Mouse (Mus musculus): ENCODE measurements around the gene Acly. TPM values are rescaled to one million over a fixed set of nuclear protein-coding genes. Genes with fewer than 3 reads are reported as not detected.

Gene Acly
- polyA plus RNA-seq, 1 experiment from 2014 or later = 153 TPM

- Histone ChIP-seq H3K9ac (peak overlapping the region; percentile 7; the same call in 1 of the 2 replicates), H3K27me3 (no peaks in the 10 kb centered on the region), H3K36me3 (peaks cover 32% of the 10 kb centered on the region), H3K4me2 (peak overlapping the region; percentile 84), H3K27ac (peak overlapping the region; percentile 84), H3K4me1 (peaks cover 38% of the 10 kb centered on the region), H3K4me3 (peak overlapping the region; percentile 75), H3K9me3 (no peaks in the 10 kb centered on the region)
- WGBS = 38% methylated on average over 11 of the region's 11 CpGs
- no peak for ATAC-seq (ENCODE audit: borderline replicate concordance, extremely low read depth, low FRiP score, low TSS enrichment)
These were observed 2.7 kb downstream of the Acly start for GRCm38 (mm10) chr11:100524987-100525630.

DNA sequence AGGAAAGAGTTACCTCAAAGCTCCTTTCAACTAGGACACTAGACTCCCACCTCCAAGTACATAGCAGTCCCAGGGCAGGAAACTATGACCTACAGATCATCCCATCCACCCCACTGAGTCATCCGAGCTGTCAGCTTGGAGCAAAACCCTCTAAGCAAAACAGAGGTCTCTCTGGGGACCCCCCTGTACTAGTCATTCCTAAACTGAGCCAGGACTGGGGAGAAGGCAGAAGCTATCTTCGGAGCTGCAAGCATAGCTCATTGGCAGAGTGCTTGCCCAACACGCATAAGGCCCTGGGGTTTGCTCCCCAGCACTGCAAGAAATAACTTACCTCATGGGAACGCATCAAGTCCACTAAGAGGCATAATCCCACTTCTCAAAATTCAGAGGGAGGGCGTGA, 3.4 kb downstream of the Acly start:
- Histone ChIP-seq H3K4me3 (0 out of 2 replicates have a peak overlapping the region, but pooled peaks have one; percentile 25), H3K4me2 (peak overlapping the region; percentile 84; the same call in 1 of the 2 replicates), H3K27ac (peak overlapping the region; percentile 84), H3K4me1 (peaks cover 38% of the 10 kb centered on the region), H3K36me3 (peaks cover 39% of the 10 kb centered on the region), H3K9me3 (no peaks in the 10 kb centered on the region), H3K27me3 (no peaks in the 10 kb centered on the region), H3K9ac (0 out of 2 replicates have a peak overlapping the region, but pooled peaks have one; percentile 7)
- WGBS = 69% methylated on average over 5 of the region's 5 CpGs
- ATAC-seq (ENCODE audit: borderline replicate concordance, extremely low read depth, low FRiP score, low TSS enrichment) = no peak

DNA sequence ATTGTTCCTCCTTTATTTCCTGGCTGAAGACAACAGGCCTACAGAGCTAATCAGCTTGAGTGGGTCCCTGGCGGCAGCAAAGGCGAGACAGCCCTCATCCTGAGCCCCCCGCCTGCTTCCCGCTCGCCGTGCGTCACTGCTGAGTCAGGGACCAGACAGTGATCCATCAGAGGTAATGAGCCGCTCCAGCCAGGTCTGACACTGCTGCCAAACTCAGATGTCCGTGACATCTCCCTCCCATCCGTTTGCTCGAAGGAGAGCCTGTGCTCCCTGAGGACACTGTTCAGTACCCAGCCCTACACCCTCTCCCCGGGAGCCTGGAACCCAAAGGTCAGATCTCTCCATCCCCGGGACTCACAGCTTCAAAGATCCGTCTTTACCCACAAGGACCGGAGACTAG, 7.0 kb downstream of the Acly start:
- ATAC-seq (ENCODE audit: borderline replicate concordance, extremely low read depth, low FRiP score, low TSS enrichment) = no peak
- Histone ChIP-seq H3K4me2 (no peak overlapping the region), H3K27ac (no peak overlapping the region), H3K9me3 (no peaks in the 10 kb centered on the region), H3K4me1 (peaks cover 18% of the 10 kb centered on the region), H3K27me3 (no peaks in the 10 kb centered on the region), H3K9ac (no peak overlapping the region), H3K36me3 (peaks cover 66% of the 10 kb centered on the region), H3K4me3 (no peak overlapping the region)
- WGBS = 67% methylated on average over 15 of the region's 15 CpGs

GRCm38 (mm10) chr11:100519188-100519587, 8.6 kb downstream of the Acly start:
- WGBS = 61% methylated on average over 7 of the region's 7 CpGs
- no peak for ATAC-seq (ENCODE audit: borderline replicate concordance, extremely low read depth, low FRiP score, low TSS enrichment)
- no peak overlapping the region for H3K9ac ChIP-seq

DNA sequence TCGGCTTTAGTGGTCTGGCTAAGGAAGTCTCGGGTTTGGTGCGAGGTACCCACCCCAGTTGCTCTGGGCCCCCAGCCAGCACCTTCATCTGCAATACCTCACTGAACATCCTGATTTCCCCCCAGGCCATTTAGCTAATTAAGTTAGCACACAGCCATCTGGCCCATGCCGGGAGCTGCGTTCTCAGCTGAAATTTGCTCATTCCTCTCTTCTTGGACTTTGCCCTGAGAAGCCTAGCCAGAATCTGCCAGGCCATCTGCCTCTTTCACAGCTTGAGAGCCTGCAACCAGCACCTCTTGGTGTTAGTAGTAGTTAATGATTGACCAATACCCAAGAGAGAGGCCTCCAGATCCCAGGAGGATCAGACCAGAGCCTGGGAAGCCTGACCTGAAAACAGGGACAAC, 9.6 kb downstream of the Acly start:
- ATAC-seq (ENCODE audit: borderline replicate concordance, extremely low read depth, low FRiP score, low TSS enrichment) = no peak
- H3K4me3 ChIP-seq = no peak overlapping the region
- no peaks in the 10 kb centered on the region for H3K27me3 ChIP-seq
- WGBS = 70% methylated on average over 5 of the region's 5 CpGs
- no peaks in the 10 kb centered on the region for H3K9me3 ChIP-seq
- H3K27ac ChIP-seq = no peak overlapping the region
- H3K4me1 ChIP-seq = no peaks in the 10 kb centered on the region
- peaks cover 91% of the 10 kb centered on the region for H3K36me3 ChIP-seq
- no peak overlapping the region for H3K4me2 ChIP-seq
- no peak overlapping the region for H3K9ac ChIP-seq

More at GRCm38 (mm10) chr11:100519188-100519587, 8.6 kb downstream of the Acly start:
- Histone ChIP-seq H3K27me3 (no peaks in the 10 kb centered on the region), H3K4me3 (no peak overlapping the region), H3K27ac (no peak overlapping the region), H3K36me3 (peaks cover 83% of the 10 kb centered on the region), H3K4me1 (peaks cover 2% of the 10 kb centered on the region), H3K9me3 (no peaks in the 10 kb centered on the region), H3K4me2 (no peak overlapping the region)

DNA sequence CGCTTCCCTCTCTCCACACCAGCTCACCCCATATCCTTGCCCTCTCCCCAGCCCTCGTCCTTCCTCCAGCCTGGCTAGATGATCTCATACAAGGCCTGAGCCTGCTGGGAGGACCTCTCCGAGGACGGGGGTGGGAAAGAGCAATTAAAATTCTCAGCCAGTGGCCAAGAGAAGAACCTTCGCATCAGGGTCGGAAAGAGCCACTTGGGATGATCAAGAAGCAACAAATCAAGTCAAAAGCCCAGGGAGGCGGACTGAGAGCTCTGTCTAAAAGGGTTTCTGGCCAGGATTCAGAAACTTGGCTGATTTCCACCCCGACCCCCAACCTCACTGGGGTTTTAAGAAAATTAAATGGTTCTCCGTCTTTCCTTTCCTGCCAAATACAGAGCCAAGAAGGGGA, 11.5 kb downstream of the Acly start:
- H3K9me3 ChIP-seq = no peaks in the 10 kb centered on the region
- no peak overlapping the region for H3K4me3 ChIP-seq
- H3K9ac ChIP-seq = no peak overlapping the region
- H3K27me3 ChIP-seq = no peaks in the 10 kb centered on the region
- 60% methylated on average over 9 of the region's 9 CpGs for WGBS
- ATAC-seq (ENCODE audit: borderline replicate concordance, extremely low read depth, low FRiP score, low TSS enrichment) = no peak
- no peaks in the 10 kb centered on the region for H3K4me1 ChIP-seq
- H3K27ac ChIP-seq = no peak overlapping the region
- H3K36me3 ChIP-seq = peaks cover 89% of the 10 kb centered on the region
- no peak overlapping the region for H3K4me2 ChIP-seq

DNA sequence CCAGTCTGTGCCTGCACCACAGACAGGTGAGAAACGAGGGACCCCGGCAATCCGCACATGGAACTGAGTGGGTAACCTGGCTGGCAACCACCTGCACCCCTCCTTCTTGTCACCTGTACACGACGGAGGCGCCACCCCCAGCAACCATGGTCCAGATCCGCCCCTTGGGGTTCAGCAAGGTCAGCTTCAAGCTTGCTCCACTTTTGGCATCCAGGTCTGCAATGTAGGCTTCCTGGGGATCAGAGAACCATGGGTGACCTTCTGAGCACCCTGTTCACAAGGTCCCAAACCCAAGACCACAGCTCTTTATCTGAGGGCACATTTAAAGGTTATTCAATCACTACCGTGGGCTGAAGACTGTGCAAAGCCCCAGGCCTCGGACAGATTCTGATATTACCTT, 12.0 kb downstream of the Acly start:
- WGBS = 89% methylated on average over 9 of the region's 9 CpGs
- Histone ChIP-seq H3K4me1 (no peaks in the 10 kb centered on the region), H3K36me3 (peaks cover 89% of the 10 kb centered on the region), H3K9ac (no peak overlapping the region), H3K9me3 (no peaks in the 10 kb centered on the region), H3K27ac (no peak overlapping the region), H3K4me3 (no peak overlapping the region), H3K4me2 (no peak overlapping the region), H3K27me3 (no peaks in the 10 kb centered on the region)
- ATAC-seq (ENCODE audit: borderline replicate concordance, extremely low read depth, low FRiP score, low TSS enrichment) = no peak

DNA sequence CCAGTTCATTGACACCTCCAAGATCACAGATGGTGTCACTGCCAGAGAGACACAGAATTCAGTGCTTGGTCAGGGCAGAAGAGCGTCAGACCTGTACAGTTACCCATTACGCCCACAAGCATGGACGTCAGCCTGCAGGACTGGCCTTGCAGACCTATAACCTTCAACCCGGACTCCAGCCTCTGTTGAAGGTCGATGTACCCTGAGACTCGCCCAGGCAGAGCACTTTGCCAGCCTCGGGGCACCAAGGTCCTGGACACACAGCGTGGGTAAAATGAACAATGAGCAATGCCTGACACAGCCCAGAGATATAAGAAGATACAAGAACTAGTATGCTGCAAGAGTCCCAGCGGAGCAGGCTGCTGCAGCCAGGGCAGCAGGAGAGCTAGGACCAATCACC, 12.7 kb downstream of the Acly start:
- no peak for ATAC-seq (ENCODE audit: borderline replicate concordance, extremely low read depth, low FRiP score, low TSS enrichment)
- no peak overlapping the region for H3K4me3 ChIP-seq
- no peak overlapping the region for H3K4me2 ChIP-seq
- H3K36me3 ChIP-seq = peaks cover 84% of the 10 kb centered on the region
- H3K27ac ChIP-seq = no peak overlapping the region
- no peaks in the 10 kb centered on the region for H3K4me1 ChIP-seq
- H3K9me3 ChIP-seq = no peaks in the 10 kb centered on the region
- H3K27me3 ChIP-seq = no peaks in the 10 kb centered on the region
- WGBS = 94% methylated on average over 9 of the region's 9 CpGs
- no peak overlapping the region for H3K9ac ChIP-seq

DNA sequence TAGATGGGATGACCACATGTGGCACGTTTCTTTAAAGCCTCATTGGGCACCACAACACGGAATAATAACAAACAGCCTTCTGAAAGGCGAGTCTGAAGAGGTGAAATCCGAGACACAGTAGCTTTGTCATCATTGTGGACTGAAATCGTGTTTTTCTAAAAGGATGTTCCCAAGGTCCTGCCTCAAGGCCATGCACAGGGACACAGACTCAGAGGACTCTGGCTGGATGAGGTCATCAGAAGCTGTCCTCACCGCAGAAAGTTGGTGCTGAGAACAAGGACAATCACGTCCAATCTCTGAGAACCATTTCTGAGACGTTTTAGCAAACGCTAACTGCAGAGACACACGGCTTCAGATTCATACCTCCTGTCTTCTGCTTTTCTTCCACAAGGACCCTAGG, 14.1 kb downstream of the Acly start:
- ATAC-seq (ENCODE audit: borderline replicate concordance, extremely low read depth, low FRiP score, low TSS enrichment) = no peak
- H3K36me3 ChIP-seq = peaks cover 84% of the 10 kb centered on the region
- WGBS = 81% methylated on average over 10 of the region's 10 CpGs

GRCm38 (mm10) chr11:100512384-100512783, 15.4 kb downstream of the Acly start:
- WGBS = 85% methylated on average over 1 of the region's 1 CpGs
- ATAC-seq (ENCODE audit: borderline replicate concordance, extremely low read depth, low FRiP score, low TSS enrichment) = no peak
- Histone ChIP-seq H3K27ac (no peak overlapping the region), H3K4me3 (no peak overlapping the region), H3K9ac (no peak overlapping the region), H3K4me1 (no peaks in the 10 kb centered on the region), H3K4me2 (no peak overlapping the region), H3K36me3 (peaks cover 87% of the 10 kb centered on the region), H3K9me3 (no peaks in the 10 kb centered on the region), H3K27me3 (no peaks in the 10 kb centered on the region)

More for the DNA sequence above, 14.1 kb downstream of the Acly start:
- Histone ChIP-seq H3K4me1 (no peaks in the 10 kb centered on the region), H3K27me3 (no peaks in the 10 kb centered on the region), H3K4me2 (no peak overlapping the region), H3K4me3 (no peak overlapping the region), H3K9ac (no peak overlapping the region), H3K9me3 (no peaks in the 10 kb centered on the region), H3K27ac (no peak overlapping the region)

- Histone ChIP-seq H3K4me2 (no peak overlapping the region), H3K27ac (no peak overlapping the region), H3K27me3 (no peaks in the 10 kb centered on the region), H3K4me1 (no peaks in the 10 kb centered on the region), H3K36me3 (peaks cover 87% of the 10 kb centered on the region), H3K4me3 (no peak overlapping the region), H3K9ac (no peak overlapping the region), H3K9me3 (no peaks in the 10 kb centered on the region)
- WGBS = 93% methylated on average over 2 of the region's 2 CpGs
- ATAC-seq (ENCODE audit: borderline replicate concordance, extremely low read depth, low FRiP score, low TSS enrichment) = no peak
These were observed 17.2 kb downstream of the Acly start for GRCm38 (mm10) chr11:100510556-100510955.

DNA sequence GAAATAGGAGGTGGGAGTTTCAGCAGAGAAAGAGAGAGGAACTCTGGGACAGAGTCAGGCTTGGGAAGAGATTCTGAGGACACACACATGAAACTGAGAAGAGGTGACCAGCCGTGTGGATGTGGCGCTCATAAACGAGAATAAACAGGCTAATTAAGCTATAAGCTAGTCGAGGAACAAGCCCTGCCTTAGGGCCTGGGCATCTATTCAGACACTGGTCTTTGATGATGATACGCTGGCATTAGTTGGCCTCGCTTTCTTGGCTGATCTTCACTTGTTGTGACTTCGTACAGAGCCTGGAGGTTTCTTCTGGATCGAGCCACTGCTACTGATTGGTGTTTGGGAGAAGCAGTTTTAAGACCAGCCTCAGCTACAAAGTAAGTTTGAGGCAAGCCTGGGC, 21.8 kb downstream of the Acly start:
- WGBS = 89% methylated on average over 8 of the region's 8 CpGs
- no peak overlapping the region for H3K4me3 ChIP-seq
- peaks cover 85% of the 10 kb centered on the region for H3K36me3 ChIP-seq

More for the DNA sequence above, 21.8 kb downstream of the Acly start:
- H3K27me3 ChIP-seq = no peaks in the 10 kb centered on the region
- H3K4me2 ChIP-seq = no peak overlapping the region
- no peak for ATAC-seq (ENCODE audit: borderline replicate concordance, extremely low read depth, low FRiP score, low TSS enrichment)
- H3K9me3 ChIP-seq = no peaks in the 10 kb centered on the region
- no peak overlapping the region for H3K9ac ChIP-seq
- H3K4me1 ChIP-seq = no peaks in the 10 kb centered on the region
- H3K27ac ChIP-seq = no peak overlapping the region

All from lung, embryonic 15.5 days (tissue).